11 mouse cellular contexts compared by ENCODE assay signal in the genomic region with DNA sequence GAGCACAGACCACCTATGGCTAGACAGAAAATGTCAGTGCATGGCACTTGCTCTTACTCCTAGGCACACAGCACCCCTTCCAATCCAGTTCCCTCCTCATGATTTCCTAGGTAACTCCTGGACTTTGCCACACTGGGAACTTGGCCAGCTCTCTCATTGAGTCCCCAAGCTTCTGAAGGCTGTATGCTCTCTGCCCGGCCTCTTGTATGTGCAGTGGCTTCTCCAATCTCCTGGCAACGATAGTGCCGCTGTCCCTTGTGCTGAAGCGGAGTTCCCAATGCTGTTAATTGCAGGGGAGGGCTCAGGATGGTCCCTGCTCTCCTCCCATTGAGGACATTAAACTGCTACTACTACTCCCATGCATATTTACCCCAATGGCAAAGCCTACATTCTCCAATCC. TPM values are rescaled to one million over a fixed set of nuclear protein-coding genes. Genes with fewer than 3 reads are reported as not detected.
DNase-seq lines count a peak whose midpoint lies in the region; ATAC-seq lines count a peak whose summit lies in the region.
"Had no signal": no experiment of that assay in that cellular context is flagged by ENCODE, and none has a peak within 500 bp of the region (broad histone marks: within the 10 kb centered on the region; RNA-seq: fewer than 3 reads in every experiment).

No protein-coding gene starts in this region.

- H3K36me3 ChIP-seq in hindbrain, embryonic 13.5 days = peaks cover 47% of the 10 kb centered on the region
- peaks cover 26% of the 10 kb centered on the region for H3K36me3 ChIP-seq in hindbrain, embryonic 11.5 days (ENCODE audit: control insufficient read depth, insufficient read depth, low read length)
- peaks cover 43% of the 10 kb centered on the region for H3K36me3 ChIP-seq in limb, embryonic 13.5 days
- H3K36me3 ChIP-seq in forebrain, embryonic 11.5 days (ENCODE audit: control insufficient read depth, insufficient read depth, low read length) = peaks cover 22% of the 10 kb centered on the region; the same call in 1 of the 2 replicates

- no peaks in the 10 kb centered on the region for H3K27me3 ChIP-seq in hindbrain, embryonic 13.5 days
- no peaks in the 10 kb centered on the region for H3K27me3 ChIP-seq in hindbrain, embryonic 11.5 days (ENCODE audit: control insufficient read depth, insufficient read depth, low read length)
- H3K27me3 ChIP-seq in limb, embryonic 13.5 days = no peaks in the 10 kb centered on the region
- H3K27me3 ChIP-seq in forebrain, embryonic 11.5 days (ENCODE audit: control insufficient read depth, insufficient read depth, low read length) = no peaks in the 10 kb centered on the region
- H3K27me3 ChIP-seq: embryonic facial prominence, embryonic 15.5 days; neural tube, embryonic 13.5 days had no signal

- no peak for ATAC-seq in hindbrain, embryonic 13.5 days (ENCODE audit: low FRiP score)
- ATAC-seq in hindbrain, embryonic 11.5 days (ENCODE audit: low FRiP score) = no peak
- ATAC-seq in limb, embryonic 13.5 days (ENCODE audit: low FRiP score, low read depth) = no peak
- no peak for ATAC-seq in erythroblast, adult 5-6 weeks (replicated peaks; ENCODE audit: low FRiP score, poor library complexity, severe bottlenecking)
- no peak for ATAC-seq in inflammation-experienced regulatory T-cells, adult 6 months
- no peak for ATAC-seq in forebrain, embryonic 11.5 days (replicated peaks; ENCODE audit: low FRiP score)

- no peaks in the 10 kb centered on the region for H3K9me3 ChIP-seq in hindbrain, embryonic 13.5 days
- H3K9me3 ChIP-seq in hindbrain, embryonic 11.5 days (ENCODE audit: control insufficient read depth, low read length) = no peaks in the 10 kb centered on the region
- no peaks in the 10 kb centered on the region for H3K9me3 ChIP-seq in limb, embryonic 13.5 days
- H3K9me3 ChIP-seq in forebrain, embryonic 11.5 days (ENCODE audit: control insufficient read depth, low read length) = no peaks in the 10 kb centered on the region
- H3K9me3 ChIP-seq: embryonic facial prominence, embryonic 15.5 days; neural tube, embryonic 13.5 days had no signal

- H3K4me1 ChIP-seq in hindbrain, embryonic 13.5 days (replicated peaks) = peaks cover 18% of the 10 kb centered on the region
- H3K4me1 ChIP-seq in hindbrain, embryonic 11.5 days (replicated peaks; ENCODE audit: control insufficient read depth, insufficient read depth, low read length) = no peaks in the 10 kb centered on the region
- peaks cover 14% of the 10 kb centered on the region for H3K4me1 ChIP-seq in limb, embryonic 13.5 days
- peaks cover 2% of the 10 kb centered on the region; the same call in 1 of the 2 replicates for H3K4me1 ChIP-seq in forebrain, embryonic 11.5 days (replicated peaks; ENCODE audit: control insufficient read depth, insufficient read depth, low read length)

- 0 out of 2 replicates have a peak overlapping the region, but pooled peaks have one; percentile 0 for H3K27ac ChIP-seq in hindbrain, embryonic 13.5 days
- no peak overlapping the region for H3K27ac ChIP-seq in hindbrain, embryonic 11.5 days (ENCODE audit: low read depth, low read length)
- H3K27ac ChIP-seq in limb, embryonic 13.5 days = 0 out of 2 replicates have a peak overlapping the region, but pooled peaks have one; percentile 22
- no peak overlapping the region for H3K27ac ChIP-seq in forebrain, embryonic 11.5 days (ENCODE audit: low read depth, low read length)
- H3K27ac ChIP-seq: embryonic facial prominence, embryonic 15.5 days; neural tube, embryonic 13.5 days had no signal

- no peak overlapping the region for H3K4me3 ChIP-seq in hindbrain, embryonic 13.5 days
- no peak overlapping the region for H3K4me3 ChIP-seq in hindbrain, embryonic 11.5 days (ENCODE audit: low read depth, low read length)
- no peak overlapping the region for H3K4me3 ChIP-seq in limb, embryonic 13.5 days
- no peak overlapping the region for H3K4me3 ChIP-seq in forebrain, embryonic 11.5 days (ENCODE audit: low read depth, low read length)
- H3K4me3 ChIP-seq: embryonic facial prominence, embryonic 15.5 days; neural tube, embryonic 13.5 days had no signal

- WGBS in hindbrain, embryonic 13.5 days = 13% methylated on average over 4 of the region's 4 CpGs
- WGBS in hindbrain, embryonic 11.5 days = 28% methylated on average over 4 of the region's 4 CpGs
- 20% methylated on average over 4 of the region's 4 CpGs for WGBS in limb, embryonic 13.5 days
- WGBS in forebrain, embryonic 11.5 days = 29% methylated on average over 4 of the region's 4 CpGs

- no peak for DNase-seq in hindbrain, embryonic 11.5 days (ENCODE audit: low spot score)
- peak; percentile 46 for DNase-seq in 3T3-L1 (ENCODE audit: low read depth, low spot score)
- DNase-seq in adrenal gland, postnatal 25 days = peak; percentile 45
- DNase-seq in forebrain, embryonic 11.5 days (ENCODE audit: low spot score) = no peak
- DNase-seq: thymus, postnatal 36 days had no signal

- H3K9ac ChIP-seq in hindbrain, embryonic 13.5 days = no peak overlapping the region
- H3K9ac ChIP-seq in hindbrain, embryonic 11.5 days (ENCODE audit: low read depth, low read length) = no peak overlapping the region
- H3K9ac ChIP-seq in limb, embryonic 13.5 days = no peak overlapping the region
- H3K9ac ChIP-seq in forebrain, embryonic 11.5 days (ENCODE audit: low read length) = no peak overlapping the region
- H3K9ac ChIP-seq: embryonic facial prominence, embryonic 15.5 days; neural tube, embryonic 13.5 days had no signal

- H3K4me2 ChIP-seq in hindbrain, embryonic 13.5 days = no peak overlapping the region
- H3K4me2 ChIP-seq in hindbrain, embryonic 11.5 days (replicated peaks; ENCODE audit: low read depth, low read length) = no peak overlapping the region
- H3K4me2 ChIP-seq in limb, embryonic 13.5 days (replicated peaks) = no peak overlapping the region
- H3K4me2 ChIP-seq in forebrain, embryonic 11.5 days (ENCODE audit: low read depth, low read length, severe bottlenecking) = no peak overlapping the region
- H3K4me2 ChIP-seq: embryonic facial prominence, embryonic 15.5 days; neural tube, embryonic 13.5 days had no signal

RNA-seq across cellular contexts. Expression of a gene that starts 3.7 kb away (rescaled TPM):
- 50.6 and 54.0 TPM in 2 replicates for polyA plus RNA-seq in hindbrain, embryonic 13.5 days (2015; fragmentation: Nextera tagmentation; extraction: Ambion mirVana)
- polyA plus RNA-seq in hindbrain, embryonic 11.5 days (2014; fragmentation: Nextera tagmentation; extraction: Ambion mirVana) = 47.5 and 48.9 TPM in 2 replicates
- 17.0 and 25.1 TPM in 2 replicates for total RNA-seq in adrenal gland, postnatal 25 days (2021)
- polyA plus RNA-seq in limb, embryonic 13.5 days (2015; fragmentation: Nextera tagmentation; extraction: Ambion mirVana) = 49.5 and 52.2 TPM in 2 replicates
- 1.7 and 8.8 TPM in 2 replicates for total RNA-seq in erythroblast, adult 5-6 weeks (2015; ENCODE audit: low replicate concordance)
- total RNA-seq in erythroblast, adult 5-6 weeks (2017; ENCODE audit: low replicate concordance) = 1.4 and 5.1 TPM in 2 replicates
- 10 to 100 TPM; 26.2 to 49.8 (median 39.8) TPM for polyA plus RNA-seq in inflammation-experienced regulatory T-cells, adult 6 months (2017; shearing (Covaris generic))
- polyA plus RNA-seq in forebrain, embryonic 11.5 days (2014; fragmentation: Nextera tagmentation; extraction: Ambion mirVana) = 58.2 and 61.5 TPM in 2 replicates

RNA-seq across cellular contexts. Expression of a gene that starts 16.8 kb away (rescaled TPM):
- 64.9 and 72.1 TPM in 2 replicates for polyA plus RNA-seq in hindbrain, embryonic 13.5 days (2015; fragmentation: Nextera tagmentation; extraction: Ambion mirVana)
- 59.2 and 64.8 TPM in 2 replicates for polyA plus RNA-seq in hindbrain, embryonic 11.5 days (2014; fragmentation: Nextera tagmentation; extraction: Ambion mirVana)
- 110 and 126 TPM in 2 replicates for total RNA-seq in adrenal gland, postnatal 25 days (2021)
- 72.5 and 77.0 TPM in 2 replicates for polyA plus RNA-seq in limb, embryonic 13.5 days (2015; fragmentation: Nextera tagmentation; extraction: Ambion mirVana)
- 40.5 and 46.4 TPM in 2 replicates for total RNA-seq in erythroblast, adult 5-6 weeks (2015; ENCODE audit: low replicate concordance)
- total RNA-seq in erythroblast, adult 5-6 weeks (2017; ENCODE audit: low replicate concordance) = 72.2 and 100 TPM in 2 replicates
- polyA plus RNA-seq in inflammation-experienced regulatory T-cells, adult 6 months (2017; shearing (Covaris generic)) = 100 to 1,000 TPM in 1 of 3 experiments, 10 to 100 TPM in 2; 85.4 to 117 (median 97.6) TPM
- 72.8 and 74.0 TPM in 2 replicates for polyA plus RNA-seq in forebrain, embryonic 11.5 days (2014; fragmentation: Nextera tagmentation; extraction: Ambion mirVana)

RNA-seq across cellular contexts. Expression of a gene that starts 40.3 kb away (rescaled TPM):
- polyA plus RNA-seq in hindbrain, embryonic 13.5 days (2015; fragmentation: Nextera tagmentation; extraction: Ambion mirVana) = 253 and 276 TPM in 2 replicates
- 232 and 254 TPM in 2 replicates for polyA plus RNA-seq in hindbrain, embryonic 11.5 days (2014; fragmentation: Nextera tagmentation; extraction: Ambion mirVana)
- 68.9 and 69.5 TPM in 2 replicates for total RNA-seq in adrenal gland, postnatal 25 days (2021)
- 257 and 268 TPM in 2 replicates for polyA plus RNA-seq in limb, embryonic 13.5 days (2015; fragmentation: Nextera tagmentation; extraction: Ambion mirVana)
- 12.5 and 15.2 TPM in 2 replicates for total RNA-seq in erythroblast, adult 5-6 weeks (2015; ENCODE audit: low replicate concordance)
- 14.2 and 16.5 TPM in 2 replicates for total RNA-seq in erythroblast, adult 5-6 weeks (2017; ENCODE audit: low replicate concordance)
- polyA plus RNA-seq in inflammation-experienced regulatory T-cells, adult 6 months (2017; shearing (Covaris generic)) = 100 to 1,000 TPM in 2 of 3 experiments, 10 to 100 TPM in 1; 92.5 to 122 (median 122) TPM
- 295 and 297 TPM in 2 replicates for polyA plus RNA-seq in forebrain, embryonic 11.5 days (2014; fragmentation: Nextera tagmentation; extraction: Ambion mirVana)

Comparison
In these comparisons a context has a peak if more than half of its experiments do, and no peak if none do; other contexts are left out.
1. H3K27ac ChIP-seq: peak in hindbrain, embryonic 13.5 days (single experiment) and limb, embryonic 13.5 days (single experiment); none in hindbrain, embryonic 11.5 days (single experiment) and forebrain, embryonic 11.5 days (single experiment).
2. DNase-seq: peak in 3T3-L1 (single experiment) and adrenal gland, postnatal 25 days (single experiment); none in hindbrain, embryonic 11.5 days (single experiment) and forebrain, embryonic 11.5 days (single experiment).